Mouse (Mus musculus) gonadal fat pad, adult 2 months (tissue): Measurements from ENCODE around the gene Glis3. TPM values are rescaled to one million over a fixed set of nuclear protein-coding genes. Genes with fewer than 3 reads are reported as not detected.

Experiments used
- DNase-seq: peaks from one replicate; pipeline ENCODE4 v3.0.0-alpha.2; 2012; ENCODE audit warnings: low read depth
- polyA plus RNA-seq: library from polyadenylated mRNA; depleted of rRNA; stranded (reverse); fragments of >200 nt; gene quantifications from 2 replicates; pipeline ENCODE4 v1.2.3, GENCODE M21; 2012; rRNA removed

Glis3 gene
- polyA plus RNA-seq, 1 experiment, result 8.6 TPM

DNA sequence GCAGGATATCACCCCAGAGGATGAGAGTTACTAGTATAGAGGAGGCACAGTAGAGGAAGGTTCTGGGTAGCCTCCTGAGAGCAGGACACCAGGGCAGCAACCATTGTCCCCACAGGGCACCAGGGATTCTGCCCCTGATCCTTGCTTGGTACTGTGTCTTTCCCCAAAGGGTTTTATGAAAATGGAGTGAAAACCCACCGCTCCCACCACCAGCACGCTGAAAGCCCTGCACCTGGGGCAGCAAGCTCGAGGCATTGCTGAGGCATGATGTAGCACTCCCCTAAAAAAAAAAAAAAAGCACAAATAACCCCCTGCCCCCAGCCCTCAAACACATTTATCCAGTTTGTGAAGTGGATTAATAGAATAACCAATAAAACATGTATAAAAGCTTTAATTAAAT, 421.4 kb downstream of the Glis3 start:
- DNase-seq, result no peak

DNA sequence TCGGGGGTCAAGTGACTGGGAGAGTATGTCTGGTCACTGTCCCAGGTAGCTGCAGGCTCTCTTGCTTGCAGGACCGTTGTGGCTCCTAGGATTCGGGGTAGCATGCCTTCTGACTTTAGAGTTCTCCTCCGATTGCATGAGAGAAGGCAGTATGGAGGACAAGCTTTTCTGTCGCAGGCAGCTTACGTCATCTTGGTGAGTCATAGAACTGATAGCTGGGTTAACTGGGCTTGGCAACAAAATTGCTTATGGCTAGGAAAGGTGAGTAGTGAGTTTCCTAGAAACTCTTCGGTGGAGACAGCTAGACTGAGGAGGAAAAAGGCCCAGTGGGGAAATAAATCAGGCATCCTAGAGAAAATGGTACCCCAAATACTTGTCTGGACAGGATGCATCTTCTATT, 432.5 kb downstream of the Glis3 start:
- DNase-seq, result no peak

DNA sequence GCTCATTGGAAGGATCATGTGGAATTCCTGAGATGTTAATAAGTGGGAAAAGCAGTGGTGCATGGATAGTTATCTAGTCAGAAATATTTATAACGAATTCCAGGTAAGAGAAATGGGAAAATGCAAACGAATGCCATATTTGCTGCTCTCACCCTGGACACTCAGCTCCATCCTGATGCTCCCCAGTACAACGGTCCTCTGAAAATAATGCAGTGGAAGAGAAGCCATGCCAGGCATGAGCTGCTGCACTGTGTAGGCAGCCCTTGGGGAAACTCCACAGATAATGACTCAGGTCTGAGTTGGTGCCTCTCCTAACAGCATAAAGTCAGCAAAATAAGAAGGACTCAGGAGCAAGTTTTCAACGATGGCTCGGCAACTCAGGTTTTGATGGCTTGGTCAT, 433.7 kb downstream of the Glis3 start:
- no peak for DNase-seq

DNA sequence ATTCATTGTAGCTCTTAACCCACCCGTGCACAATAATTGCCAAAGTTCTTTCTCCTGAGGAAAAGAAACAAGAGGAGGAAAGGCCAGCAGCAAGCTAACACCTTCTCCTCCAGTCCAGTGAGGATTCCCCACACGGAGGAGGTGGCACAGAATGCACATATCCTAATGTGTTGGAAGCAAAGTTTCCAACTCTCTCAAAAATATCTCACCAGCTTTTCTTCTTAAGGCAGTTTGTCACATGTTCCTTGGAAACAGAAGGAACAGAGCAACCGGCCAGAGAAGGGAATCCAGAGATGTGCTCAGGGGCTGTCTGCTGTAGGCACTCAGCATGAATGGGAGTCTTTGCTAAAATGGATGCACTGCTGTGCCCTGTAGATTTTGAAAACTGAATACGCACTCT, 441.8 kb downstream of the Glis3 start:
- DNase-seq, result no peak

DNA sequence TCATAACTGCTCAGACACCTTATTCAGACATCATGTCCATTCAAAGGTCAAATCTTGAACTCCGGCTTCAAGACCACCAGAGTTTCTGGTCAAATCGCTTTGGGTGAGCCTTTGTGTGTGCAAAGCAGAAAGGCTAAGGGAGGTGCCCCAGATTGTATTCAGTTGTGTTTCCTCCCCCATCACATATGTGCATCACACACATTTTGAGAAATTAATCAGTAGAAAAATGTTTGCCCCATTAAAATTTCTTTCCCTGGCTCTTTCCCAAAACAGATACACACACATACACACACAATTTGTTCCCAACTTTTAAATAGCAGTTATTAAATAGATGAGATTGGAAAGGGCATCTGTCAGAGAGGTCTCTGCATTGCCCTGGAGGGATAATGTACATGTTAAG, 442.3 kb downstream of the Glis3 start:
- DNase-seq, result no peak

DNA sequence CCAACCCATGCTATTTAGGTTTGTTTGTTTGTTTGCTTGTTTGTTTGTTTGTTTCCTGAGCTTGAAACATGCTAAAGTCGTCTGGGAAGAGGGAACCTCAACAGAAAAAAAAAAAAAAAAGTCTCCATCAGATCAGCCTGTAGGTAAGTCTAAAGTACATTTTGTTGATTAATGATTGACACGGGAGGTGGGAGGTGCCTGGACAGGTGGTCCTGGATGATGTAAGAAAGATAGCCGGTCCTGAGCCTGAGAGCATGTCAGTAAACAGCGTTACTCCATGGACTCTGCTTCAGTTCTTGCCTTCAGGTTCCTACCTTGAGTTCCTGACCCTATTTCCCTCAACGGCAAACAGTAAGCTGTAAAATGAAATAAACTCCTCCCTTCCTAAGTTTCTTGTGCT, 444.3 kb downstream of the Glis3 start:
- no peak for DNase-seq

DNA sequence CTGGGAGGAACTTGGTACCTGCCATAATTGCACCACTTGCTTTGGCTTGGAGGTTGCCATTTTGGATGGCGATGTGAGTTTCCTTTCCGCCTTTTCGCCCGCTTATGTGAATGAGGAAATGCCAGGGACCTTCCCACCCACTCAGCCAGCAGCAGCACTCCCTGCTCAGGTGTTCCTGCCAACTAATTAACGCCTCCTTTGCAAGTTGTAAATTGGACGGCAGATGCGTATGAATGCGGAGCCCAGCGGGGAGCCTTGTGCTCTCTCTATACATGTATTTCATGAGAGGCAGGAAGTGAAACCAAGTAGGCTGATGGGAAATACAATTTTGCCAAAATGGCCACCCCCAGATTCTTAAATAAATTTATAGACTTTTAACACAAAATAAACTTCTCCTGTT, 444.8 kb downstream of the Glis3 start:
- no peak for DNase-seq

DNA sequence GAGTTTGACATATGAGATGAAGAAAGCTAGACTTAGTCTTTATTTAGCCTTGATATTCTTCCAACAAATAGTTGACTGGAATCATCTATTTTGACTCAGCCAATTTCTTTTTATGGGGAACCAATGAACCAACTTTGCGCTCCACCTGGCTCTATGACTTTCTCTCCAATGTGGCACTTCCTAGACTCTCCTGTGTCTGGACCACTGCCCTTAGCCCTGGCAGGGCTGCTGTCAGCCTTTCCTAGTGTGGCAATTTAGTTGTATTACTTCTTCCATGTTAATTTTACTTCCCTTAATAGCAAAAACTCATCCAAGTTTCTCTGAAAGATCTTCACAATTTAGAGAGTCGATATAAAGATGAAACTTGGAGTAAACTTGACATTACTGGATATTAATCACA, 445.2 kb downstream of the Glis3 start:
- no peak for DNase-seq

DNA sequence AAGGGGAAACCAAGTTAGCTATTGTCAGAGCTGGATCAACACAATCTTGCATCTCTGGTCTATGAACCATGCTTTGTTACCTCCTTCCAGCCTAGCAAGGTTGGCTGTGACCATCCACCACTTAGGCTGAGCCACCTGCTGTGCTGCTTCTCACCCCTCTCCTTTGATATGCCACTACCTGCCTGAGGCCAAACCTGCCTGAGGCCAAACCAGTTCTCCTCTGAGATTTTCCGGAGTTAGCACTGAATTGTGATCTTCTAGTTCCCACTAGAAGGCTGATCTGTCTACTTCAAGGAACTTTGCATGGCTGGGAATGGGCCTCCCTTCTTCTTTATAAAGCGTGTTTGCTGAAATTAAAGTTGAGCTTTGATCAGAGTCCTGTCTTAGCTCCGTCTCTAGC, 448.4 kb downstream of the Glis3 start:
- no peak for DNase-seq

DNA sequence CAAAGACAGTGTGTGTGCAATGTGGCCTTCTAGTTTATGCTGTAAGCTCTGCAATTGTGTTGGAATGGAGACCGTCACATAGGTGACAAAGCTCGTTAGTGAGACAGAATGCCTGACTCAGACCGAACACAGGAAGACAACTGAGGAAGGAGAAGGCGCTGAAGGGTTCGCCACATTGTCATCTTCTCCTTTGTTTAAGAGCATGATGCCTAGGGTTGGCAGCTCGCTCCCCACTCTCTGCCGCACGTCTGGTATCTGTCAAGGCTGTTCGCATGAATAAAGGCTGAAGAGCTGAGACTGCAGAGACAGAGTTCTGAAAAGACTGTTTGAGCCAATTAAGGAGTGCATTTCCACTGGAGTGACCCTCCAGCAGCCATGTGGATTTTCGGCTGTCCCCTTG, 452.4 kb downstream of the Glis3 start:
- no peak for DNase-seq

DNA sequence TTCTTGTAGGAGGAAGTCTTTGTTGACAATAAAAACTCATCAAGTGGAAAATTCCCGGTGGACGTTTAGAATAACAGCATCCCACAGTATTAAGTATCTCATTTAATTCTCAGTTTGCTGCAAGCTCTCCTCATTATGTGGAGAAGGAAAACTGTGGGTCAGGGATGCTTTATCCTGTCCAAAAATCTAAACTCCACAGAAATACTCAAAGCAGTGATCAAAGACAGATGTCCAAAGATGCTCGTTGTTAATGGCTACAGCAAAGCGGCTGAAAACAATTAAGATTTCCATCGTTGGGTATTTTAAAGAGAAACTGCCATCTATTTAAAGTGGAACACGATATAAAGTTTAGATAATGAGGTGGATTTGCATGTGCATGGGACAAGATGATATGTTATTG, 454.2 kb downstream of the Glis3 start:
- no peak for DNase-seq

DNA sequence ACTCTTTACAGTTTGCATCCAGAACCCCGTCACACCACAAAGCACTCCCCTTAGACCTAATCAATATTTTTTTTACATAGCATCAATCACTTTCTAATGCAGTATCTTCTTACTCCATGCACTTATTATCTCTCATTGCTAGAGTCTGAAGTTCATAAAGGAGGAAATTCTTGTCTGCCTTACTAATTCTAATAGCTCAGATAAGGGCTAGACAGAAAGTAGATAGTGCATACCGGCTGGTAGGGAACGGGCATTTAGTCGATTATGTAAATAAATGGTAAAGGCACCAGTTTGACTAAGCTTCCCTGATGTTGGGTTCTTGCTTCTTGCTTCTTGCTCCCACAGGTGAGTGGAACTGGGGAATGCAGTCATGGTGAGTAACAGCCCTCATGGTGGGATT, 468.2 kb downstream of the Glis3 start:
- DNase-seq, result no peak

Other genes starting within 250 kb of the Glis3 start
- 123 and 133 TPM in 2 replicates for gene Slc1a1, start 155.0 kb upstream of the Glis3 start, polyA plus RNA-seq